Mouse (Mus musculus) adrenal gland, adult (tissue): ENCODE measurements around the gene C1qtnf1.

Experiments used
- DNase-seq, 2 experiments: peaks; one replicate each; pipeline ENCODE4 v3.0.0; 2022 to 2023; ENCODE audit warnings: low spot score in 1 of 2; ENCODE audit not compliant: inconsistent age in 2 of 2

Gene C1qtnf1

GRCm38 (mm10) chr11:118427986-118428385, at the start of gene C1qtnf1:
Gene C1qtnf1, plus strand, starts transcription at chr11:118428203.
- peak in 1 of 2 experiments; percentile 69 for DNase-seq

- DNase-seq: peak in 1 of 2 experiments; percentile 24
Measured at GRCm38 (mm10) chr11:118378656-118379055, 49.3 kb upstream of the C1qtnf1 start.

- peak; percentile 89 to 95 for DNase-seq
Measured at GRCm38 (mm10) chr11:118379251-118380009, 48.6 kb upstream of the C1qtnf1 start.

GRCm38 (mm10) chr11:118387816-118388215, 40.2 kb upstream of the C1qtnf1 start:
- DNase-seq: peak in 1 of 2 experiments; percentile 1

GRCm38 (mm10) chr11:118393991-118394390, 34.0 kb upstream of the C1qtnf1 start:
- peak in 1 of 2 experiments; percentile 2 for DNase-seq

GRCm38 (mm10) chr11:118394538-118394937, 33.5 kb upstream of the C1qtnf1 start:
- DNase-seq: peak in 1 of 2 experiments; percentile 1

- peak; percentile 9 to 17 for DNase-seq
Measured at GRCm38 (mm10) chr11:118397806-118398530, 30.0 kb upstream of the C1qtnf1 start.

GRCm38 (mm10) chr11:118399891-118400565, 28.0 kb upstream of the C1qtnf1 start:
- peak in 1 of 2 experiments; percentile 13 for DNase-seq

- peak in 1 of 2 experiments; percentile 18 for DNase-seq
Measured at GRCm38 (mm10) chr11:118400566-118400936, 27.5 kb upstream of the C1qtnf1 start.

- no peak for DNase-seq
Measured at GRCm38 (mm10) chr11:118401195-118401594, 26.8 kb upstream of the C1qtnf1 start.

GRCm38 (mm10) chr11:118401760-118402280, 26.2 kb upstream of the C1qtnf1 start, which contains the start of gene Lgals3bp:
Gene Lgals3bp, minus strand, starts transcription at chr11:118402092.
- DNase-seq: peak; percentile 74 to 90

- no peak for DNase-seq
Measured at GRCm38 (mm10) chr11:118403183-118403582, 24.8 kb upstream of the C1qtnf1 start.

GRCm38 (mm10) chr11:118403951-118404899, 23.8 kb upstream of the C1qtnf1 start:
- DNase-seq: peak in 1 of 2 experiments; percentile 14

GRCm38 (mm10) chr11:118405311-118405710, 22.7 kb upstream of the C1qtnf1 start:
- peak in 1 of 2 experiments; percentile 5 for DNase-seq

GRCm38 (mm10) chr11:118406521-118406920, 21.5 kb upstream of the C1qtnf1 start:
- DNase-seq: peak in 1 of 2 experiments; percentile 9

- DNase-seq: peak; percentile 46 to 76
Measured at GRCm38 (mm10) chr11:118407318-118407910, 20.6 kb upstream of the C1qtnf1 start.

GRCm38 (mm10) chr11:118408051-118408740, 19.8 kb upstream of the C1qtnf1 start:
- DNase-seq: no peak

GRCm38 (mm10) chr11:118409106-118410072, 18.6 kb upstream of the C1qtnf1 start:
- no peak for DNase-seq
